Comparison of ENCODE assay signal across 18 mouse cellular contexts in the genomic region with DNA sequence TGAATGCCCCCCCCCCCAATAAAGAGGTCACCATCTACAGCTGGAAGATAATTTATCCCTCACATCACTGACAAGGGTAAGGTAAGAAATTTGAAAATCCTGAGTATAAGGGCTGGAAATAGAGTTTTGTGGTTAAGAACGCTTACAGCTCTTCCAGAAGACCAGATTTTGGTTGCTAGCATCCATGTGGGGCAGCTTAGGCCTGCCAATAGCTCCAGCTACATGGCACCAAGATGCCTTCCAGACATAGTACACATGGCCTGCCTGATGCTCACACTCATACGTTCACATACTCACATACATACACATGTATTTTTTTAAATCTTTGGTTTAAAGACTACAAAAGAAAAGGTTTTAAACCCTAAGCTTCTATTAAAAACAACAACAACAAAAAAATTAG.
A peak's percentile ranks its signal among the peaks of the same experiment; 100 is the strongest.
DNase-seq lines count a peak whose midpoint lies in the region; ATAC-seq and TF ChIP-seq lines count a peak whose summit lies in the region.
"Had no signal": no experiment of that assay in that cellular context is flagged by ENCODE, and none has a peak within 500 bp of the region (broad histone marks: within the 10 kb centered on the region; RNA-seq: fewer than 3 reads in every experiment).

No protein-coding gene starts in this region.

- DNase-seq in forebrain, embryonic 11.5 days (ENCODE audit: low spot score) = no peak
- DNase-seq in midbrain, embryonic 11.5 days (ENCODE audit: low spot score, missing footprints) = peak; percentile 39
- DNase-seq in embryonic facial prominence, embryonic 14.5 days (ENCODE audit: low spot score) = peak; percentile 53
- peak; percentile 10 for DNase-seq in hindbrain, postnatal 0 days (ENCODE audit: low spot score)
- DNase-seq in right cerebral cortex, adult 18-20 months = no peak
- DNase-seq in left cerebral cortex, adult 2 months (ENCODE audit: extremely low spot score in 1 of 2, low spot score in 2 of 2) = no peak
- DNase-seq: cerebellum, adult 9-10 months; kidney, adult 8-10 months; kidney, postnatal 4 days; right cerebral cortex, postnatal 14 days; spleen, adult 18-20 months; thymus, postnatal 36 days had no signal

- no peak for TF ChIP-seq CTCF in hindbrain, postnatal 0 days (IDR thresholded peaks at IDR 0.05; ENCODE audit: low read depth)
- no peak for TF ChIP-seq CTCF in left cerebral cortex, adult 2 months (IDR thresholded peaks at IDR 0.05)

- H3K9me3 ChIP-seq in forebrain, embryonic 13.5 days (replicated peaks) = no peaks in the 10 kb centered on the region
- H3K9me3 ChIP-seq in forebrain, embryonic 11.5 days (ENCODE audit: control insufficient read depth, low read length) = no peaks in the 10 kb centered on the region
- H3K9me3 ChIP-seq in midbrain, embryonic 11.5 days (ENCODE audit: control insufficient read depth, low read length) = no peaks in the 10 kb centered on the region
- no peaks in the 10 kb centered on the region for H3K9me3 ChIP-seq in midbrain, embryonic 16.5 days (replicated peaks; ENCODE audit: control insufficient read depth, low read length, poor library complexity, severe bottlenecking)
- no peaks in the 10 kb centered on the region for H3K9me3 ChIP-seq in embryonic facial prominence, embryonic 14.5 days (ENCODE audit: control insufficient read depth, low read length)
- no peaks in the 10 kb centered on the region for H3K9me3 ChIP-seq in hindbrain, postnatal 0 days (ENCODE audit: low read length)
- H3K9me3 ChIP-seq: heart, embryonic 13.5 days; liver, embryonic 15.5 days had no signal

- H3K36me3 ChIP-seq in forebrain, embryonic 13.5 days (ENCODE audit: poor library complexity, severe bottlenecking) = no peaks in the 10 kb centered on the region
- H3K36me3 ChIP-seq in forebrain, embryonic 11.5 days (ENCODE audit: control insufficient read depth, insufficient read depth, low read length) = no peaks in the 10 kb centered on the region
- no peaks in the 10 kb centered on the region for H3K36me3 ChIP-seq in midbrain, embryonic 11.5 days (ENCODE audit: control insufficient read depth, insufficient read depth, low read length)
- H3K36me3 ChIP-seq in midbrain, embryonic 16.5 days (ENCODE audit: control insufficient read depth, insufficient read depth, low read length) = no peaks in the 10 kb centered on the region
- no peaks in the 10 kb centered on the region for H3K36me3 ChIP-seq in embryonic facial prominence, embryonic 14.5 days (ENCODE audit: control insufficient read depth, insufficient read depth, low read length)
- H3K36me3 ChIP-seq in hindbrain, postnatal 0 days (ENCODE audit: insufficient read depth, low read length) = no peaks in the 10 kb centered on the region
- H3K36me3 ChIP-seq: heart, embryonic 13.5 days; liver, embryonic 15.5 days had no signal

- H3K27ac ChIP-seq in forebrain, embryonic 13.5 days = peak overlapping the region; percentile 89
- no peak overlapping the region for H3K27ac ChIP-seq in forebrain, embryonic 11.5 days (ENCODE audit: low read depth, low read length)
- H3K27ac ChIP-seq in midbrain, embryonic 11.5 days (ENCODE audit: low read depth, low read length) = no peak overlapping the region
- H3K27ac ChIP-seq in midbrain, embryonic 16.5 days (ENCODE audit: low read length) = no peak overlapping the region
- peak overlapping the region; percentile 42; the same call in 1 of the 2 replicates for H3K27ac ChIP-seq in embryonic facial prominence, embryonic 14.5 days (replicated peaks; ENCODE audit: low read depth, low read length)
- no peak overlapping the region for H3K27ac ChIP-seq in hindbrain, postnatal 0 days
- no peak overlapping the region for H3K27ac ChIP-seq in left cerebral cortex, adult 2 months
- H3K27ac ChIP-seq: heart, embryonic 13.5 days; liver, embryonic 15.5 days; macrophage had no signal

- intact Hi-C loops in left cerebral cortex, adult 2 months (cut with DNase I) = loop anchor here (2.0 kb wide), 1 partner anchor 47 kb away; no protein-coding TSS in a partner anchor

- no peak overlapping the region for H3K4me2 ChIP-seq in forebrain, embryonic 13.5 days
- no peak overlapping the region for H3K4me2 ChIP-seq in forebrain, embryonic 11.5 days (ENCODE audit: low read depth, low read length, severe bottlenecking)
- no peak overlapping the region for H3K4me2 ChIP-seq in midbrain, embryonic 11.5 days
- H3K4me2 ChIP-seq in midbrain, embryonic 16.5 days (ENCODE audit: low read length) = no peak overlapping the region
- no peak overlapping the region for H3K4me2 ChIP-seq in embryonic facial prominence, embryonic 14.5 days (ENCODE audit: low read depth, low read length)
- no peak overlapping the region for H3K4me2 ChIP-seq in hindbrain, postnatal 0 days (ENCODE audit: low read depth, low read length)
- H3K4me2 ChIP-seq: liver, embryonic 15.5 days had no signal

- peaks cover 49% of the 10 kb centered on the region for H3K4me1 ChIP-seq in forebrain, embryonic 13.5 days
- H3K4me1 ChIP-seq in forebrain, embryonic 11.5 days (replicated peaks; ENCODE audit: control insufficient read depth, insufficient read depth, low read length) = peaks cover 22% of the 10 kb centered on the region
- H3K4me1 ChIP-seq in midbrain, embryonic 11.5 days (ENCODE audit: control insufficient read depth, insufficient read depth, low read length) = peaks cover 37% of the 10 kb centered on the region
- H3K4me1 ChIP-seq in midbrain, embryonic 16.5 days (ENCODE audit: control insufficient read depth, insufficient read depth, low read length) = peaks cover 43% of the 10 kb centered on the region
- H3K4me1 ChIP-seq in embryonic facial prominence, embryonic 14.5 days (ENCODE audit: control insufficient read depth, insufficient read depth, low read length) = peaks cover 36% of the 10 kb centered on the region
- H3K4me1 ChIP-seq in hindbrain, postnatal 0 days (ENCODE audit: insufficient read depth, low read length) = peaks cover 25% of the 10 kb centered on the region
- H3K4me1 ChIP-seq: liver, embryonic 15.5 days had no signal

- H3K27me3 ChIP-seq in forebrain, embryonic 13.5 days = no peaks in the 10 kb centered on the region
- peaks cover 2% of the 10 kb centered on the region; the same call in 1 of the 2 replicates for H3K27me3 ChIP-seq in forebrain, embryonic 11.5 days (ENCODE audit: control insufficient read depth, insufficient read depth, low read length)
- H3K27me3 ChIP-seq in midbrain, embryonic 11.5 days (ENCODE audit: control insufficient read depth, insufficient read depth, low read length) = peaks cover 3% of the 10 kb centered on the region; the same call in 1 of the 2 replicates
- H3K27me3 ChIP-seq in midbrain, embryonic 16.5 days (ENCODE audit: control insufficient read depth, insufficient read depth, low read depth, low read length) = no peaks in the 10 kb centered on the region
- H3K27me3 ChIP-seq in embryonic facial prominence, embryonic 14.5 days (replicated peaks; ENCODE audit: control insufficient read depth, insufficient read depth, low read length) = no peaks in the 10 kb centered on the region
- no peaks in the 10 kb centered on the region for H3K27me3 ChIP-seq in hindbrain, postnatal 0 days (ENCODE audit: insufficient read depth, low read length)
- H3K27me3 ChIP-seq: CH12.LX; heart, embryonic 13.5 days; liver, embryonic 15.5 days had no signal

- no peak overlapping the region for H3K9ac ChIP-seq in forebrain, embryonic 13.5 days
- H3K9ac ChIP-seq in forebrain, embryonic 11.5 days (ENCODE audit: low read length) = no peak overlapping the region
- no peak overlapping the region for H3K9ac ChIP-seq in midbrain, embryonic 11.5 days (ENCODE audit: low read length)
- H3K9ac ChIP-seq in midbrain, embryonic 16.5 days (ENCODE audit: low read depth, low read length) = no peak overlapping the region
- no peak overlapping the region for H3K9ac ChIP-seq in embryonic facial prominence, embryonic 14.5 days (ENCODE audit: low read depth, low read length)
- no peak overlapping the region for H3K9ac ChIP-seq in hindbrain, postnatal 0 days (replicated peaks; ENCODE audit: low read length)
- H3K9ac ChIP-seq: heart, embryonic 13.5 days; liver, embryonic 15.5 days had no signal

- no peak for ATAC-seq in forebrain, embryonic 13.5 days
- ATAC-seq in forebrain, embryonic 11.5 days (replicated peaks; ENCODE audit: low FRiP score) = no peak
- no peak for ATAC-seq in midbrain, embryonic 11.5 days (ENCODE audit: low FRiP score)
- ATAC-seq in midbrain, embryonic 16.5 days = no peak
- ATAC-seq in embryonic facial prominence, embryonic 14.5 days (ENCODE audit: low read depth) = no peak
- no peak for ATAC-seq in hindbrain, postnatal 0 days

- no peak overlapping the region for H3K4me3 ChIP-seq in forebrain, embryonic 13.5 days
- no peak overlapping the region for H3K4me3 ChIP-seq in forebrain, embryonic 11.5 days (ENCODE audit: low read depth, low read length)
- H3K4me3 ChIP-seq in midbrain, embryonic 11.5 days (ENCODE audit: low read depth, low read length) = no peak overlapping the region
- no peak overlapping the region for H3K4me3 ChIP-seq in midbrain, embryonic 16.5 days (ENCODE audit: low read depth, low read length)
- no peak overlapping the region for H3K4me3 ChIP-seq in embryonic facial prominence, embryonic 14.5 days (ENCODE audit: low read depth, low read length)
- no peak overlapping the region for H3K4me3 ChIP-seq in hindbrain, postnatal 0 days (ENCODE audit: low read length)
- no peak overlapping the region for H3K4me3 ChIP-seq in left cerebral cortex, adult 2 months
- H3K4me3 ChIP-seq: liver, embryonic 15.5 days had no signal

- WGBS in forebrain, embryonic 13.5 days = 82% methylated on average over 2 of the region's 2 CpGs
- 94% methylated on average over 2 of the region's 2 CpGs for WGBS in forebrain, embryonic 11.5 days
- 85% methylated on average over 2 of the region's 2 CpGs for WGBS in midbrain, embryonic 11.5 days
- 84% methylated on average over 2 of the region's 2 CpGs for WGBS in midbrain, embryonic 16.5 days
- WGBS in embryonic facial prominence, embryonic 14.5 days = 62% methylated on average over 2 of the region's 2 CpGs
- WGBS in hindbrain, postnatal 0 days = 68% methylated on average over 2 of the region's 2 CpGs

Comparison
In these comparisons a context has a peak if more than half of its experiments do, and no peak if none do; other contexts are left out.
1. H3K27ac ChIP-seq: peak in forebrain, embryonic 13.5 days (single experiment) and embryonic facial prominence, embryonic 14.5 days (single experiment); none in forebrain, embryonic 11.5 days (single experiment), midbrain, embryonic 11.5 days (single experiment), midbrain, embryonic 16.5 days (single experiment), hindbrain, postnatal 0 days (single experiment) and left cerebral cortex, adult 2 months (single experiment).
2. DNase-seq: peak in midbrain, embryonic 11.5 days (single experiment), embryonic facial prominence, embryonic 14.5 days (single experiment) and hindbrain, postnatal 0 days (single experiment); none in forebrain, embryonic 11.5 days (single experiment), right cerebral cortex, adult 18-20 months (single experiment) and left cerebral cortex, adult 2 months (0 of 2).